Mouse (Mus musculus) neural tube, embryonic 11.5 days (tissue): ENCODE results near the gene Insl6. TPM values are rescaled to one million over a fixed set of nuclear protein-coding genes. Genes with fewer than 3 reads are reported as not detected.

Experiments
- ATAC-seq: fragments of 200-750 bp; cut with Nextera tagmentation; 2 replicates; pipeline ENCODE4 v1.8.0; 2017; ENCODE audit warnings: moderate number of reproducible peaks, mild to moderate bottlenecking, moderate TSS enrichment, moderate library complexity; ENCODE audit not compliant: insufficient read depth, low FRiP score, low TSS enrichment
- DNase-seq: peaks from one replicate; pipeline ENCODE4 v3.0.0-alpha.2; 2015; ENCODE audit warnings: low spot score
- H3K27ac ChIP-seq: fragments of 300-500 bp; sonication (generic); 2 replicates; pipeline ENCODE4 v1.5.1; 2014; ENCODE audit warnings: low read depth, mild to moderate bottlenecking, low read length
- H3K27me3 ChIP-seq: fragments of 300-500 bp; sonication (generic); 2 replicates; pipeline ENCODE4 v1.6.1; 2014; ENCODE audit warnings: mild to moderate bottlenecking, low read length, mixed read lengths; ENCODE audit not compliant: control insufficient read depth, insufficient read depth
- H3K36me3 ChIP-seq: fragments of 300-500 bp; sonication (generic); 2 replicates; pipeline ENCODE4 v1.6.1; 2014; ENCODE audit warnings: mild to moderate bottlenecking, low read length, moderate library complexity, mixed read lengths; ENCODE audit not compliant: control insufficient read depth, insufficient read depth
- H3K4me1 ChIP-seq: fragments of 300-500 bp; sonication (generic); 2 replicates; pipeline ENCODE4 v1.6.1; 2014; ENCODE audit warnings: low read length, mixed read lengths; ENCODE audit not compliant: control insufficient read depth, insufficient read depth
- H3K4me2 ChIP-seq: fragments of 300-500 bp; sonication (generic); 2 replicates; pipeline ENCODE4 v1.6.1; 2014; ENCODE audit warnings: low read depth, mild to moderate bottlenecking, moderate library complexity
- H3K4me3 ChIP-seq: fragments of 300-500 bp; sonication (generic); 2 replicates; pipeline ENCODE4 v1.5.1; 2014; ENCODE audit warnings: low read depth, low read length
- H3K9ac ChIP-seq: fragments of 300-500 bp; sonication (generic); 2 replicates; pipeline ENCODE4 v1.6.1; 2014; ENCODE audit warnings: mild to moderate bottlenecking, low read length
- H3K9me3 ChIP-seq: fragments of 300-500 bp; sonication (generic); 2 replicates; pipeline ENCODE4 v1.6.1; 2016; ENCODE audit warnings: low read length; ENCODE audit not compliant: control insufficient read depth
- whole genome bisulfite sequencing: fragments of 180-500 bp; shearing (Covaris S2); extraction: QIAGEN DNeasy Blood & Tissue Kit; methylation state at CpG from one replicate; pipeline ENCODE4 v1.1.7; 2014; 5-methylcytosine and 5-hydroxymethylcytosine counted together
- polyA plus RNA-seq: library from polyadenylated mRNA; unstranded; fragments of >200 nt; fragmentation: Nextera tagmentation; extraction: Ambion mirVana; gene quantifications from 2 replicates; pipeline ENCODE4 v1.2.1, GENCODE M21; 2014

The Insl6 gene
- polyA plus RNA-seq, 1 experiment from 2014 or later: 6.2 TPM

- H3K9me3 ChIP-seq: no peaks in the 10 kb centered on the region
- peak; percentile 100 for ATAC-seq
- no peaks in the 10 kb centered on the region for H3K36me3 ChIP-seq
- DNase-seq: peak; percentile 90
- no peaks in the 10 kb centered on the region for H3K4me1 ChIP-seq
- H3K4me3 ChIP-seq: peak overlapping the region; percentile 60
- WGBS: 3% methylated on average over 33 of the region's 33 CpGs
- H3K9ac ChIP-seq: peak overlapping the region; percentile 70
- H3K4me2 ChIP-seq: peak overlapping the region; percentile 79
- H3K27ac ChIP-seq: no peak overlapping the region
- no peaks in the 10 kb centered on the region for H3K27me3 ChIP-seq
Measured at GRCm38 (mm10) chr19:29361468-29362130, 36.4 kb upstream of the Insl6 start.

GRCm38 (mm10) chr19:29360251-29360650 is 35.1 kb upstream of the Insl6 start:
- Histone ChIP-seq H3K4me2 (no peak overlapping the region), H3K9ac (no peak overlapping the region), H3K36me3 (no peaks in the 10 kb centered on the region), H3K4me1 (no peaks in the 10 kb centered on the region), H3K27ac (no peak overlapping the region), H3K9me3 (no peaks in the 10 kb centered on the region), H3K27me3 (no peaks in the 10 kb centered on the region), H3K4me3 (no peak overlapping the region)
- no peak for ATAC-seq
- DNase-seq: no peak
- WGBS: 81% methylated on average over 5 of the region's 5 CpGs

- ATAC-seq (no peak), DNase-seq (no peak)
- Histone ChIP-seq H3K27me3 (no peaks in the 10 kb centered on the region), H3K36me3 (no peaks in the 10 kb centered on the region), H3K9me3 (no peaks in the 10 kb centered on the region), H3K27ac (no peak overlapping the region), H3K4me2 (no peak overlapping the region), H3K9ac (no peak overlapping the region), H3K4me3 (no peak overlapping the region), H3K4me1 (no peaks in the 10 kb centered on the region)
- 89% methylated on average over 11 of the region's 11 CpGs for WGBS
Measured at GRCm38 (mm10) chr19:29356281-29356680, 31.1 kb upstream of the Insl6 start.

- peak overlapping the region; percentile 49 for H3K4me2 ChIP-seq
- DNase-seq (peak; percentile 86), ATAC-seq (peak; percentile 68; the same call in 1 of the 2 replicates)
- H3K4me1 ChIP-seq: 0 out of 2 replicates have a peak, but pooled peaks cover 4% of the 10 kb centered on the region
- 8% methylated on average over 20 of the region's 20 CpGs for WGBS
- no peaks in the 10 kb centered on the region for H3K9me3 ChIP-seq
- peak overlapping the region; percentile 21; the same call in 1 of the 2 replicates for H3K4me3 ChIP-seq
- H3K27ac ChIP-seq: no peak overlapping the region
- H3K27me3 ChIP-seq: no peaks in the 10 kb centered on the region
- H3K36me3 ChIP-seq: no peaks in the 10 kb centered on the region
- no peak overlapping the region for H3K9ac ChIP-seq
Measured at GRCm38 (mm10) chr19:29354895-29355877, 30.0 kb upstream of the Insl6 start.

- no peak for DNase-seq
- 28% methylated on average over 5 of the region's 5 CpGs for WGBS
- Histone ChIP-seq H3K36me3 (no peaks in the 10 kb centered on the region), H3K4me3 (no peak overlapping the region), H3K27ac (no peak overlapping the region), H3K4me1 (0 out of 2 replicates have a peak, but pooled peaks cover 4% of the 10 kb centered on the region), H3K9me3 (no peaks in the 10 kb centered on the region), H3K9ac (no peak overlapping the region), H3K27me3 (no peaks in the 10 kb centered on the region), H3K4me2 (no peak overlapping the region)
- ATAC-seq: no peak
Measured at GRCm38 (mm10) chr19:29350991-29351390, 25.8 kb upstream of the Insl6 start.

- Histone ChIP-seq H3K27me3 (no peaks in the 10 kb centered on the region), H3K4me2 (no peak overlapping the region), H3K36me3 (no peaks in the 10 kb centered on the region), H3K9ac (no peak overlapping the region), H3K4me1 (no peaks in the 10 kb centered on the region), H3K27ac (no peak overlapping the region), H3K4me3 (no peak overlapping the region), H3K9me3 (no peaks in the 10 kb centered on the region)
- ATAC-seq (no peak), DNase-seq (no peak)
- WGBS: 82% methylated on average over 6 of the region's 6 CpGs
Measured at GRCm38 (mm10) chr19:29345636-29346035, 20.5 kb upstream of the Insl6 start.

- Histone ChIP-seq H3K4me2 (no peak overlapping the region), H3K4me1 (no peaks in the 10 kb centered on the region), H3K9ac (no peak overlapping the region), H3K9me3 (no peaks in the 10 kb centered on the region), H3K36me3 (no peaks in the 10 kb centered on the region), H3K4me3 (no peak overlapping the region), H3K27me3 (no peaks in the 10 kb centered on the region), H3K27ac (no peak overlapping the region)
- DNase-seq (no peak), ATAC-seq (no peak)
Measured at GRCm38 (mm10) chr19:29344868-29345267, 19.7 kb upstream of the Insl6 start.

- Histone ChIP-seq H3K4me2 (no peak overlapping the region), H3K27me3 (no peaks in the 10 kb centered on the region), H3K4me3 (no peak overlapping the region), H3K4me1 (no peaks in the 10 kb centered on the region), H3K9ac (no peak overlapping the region), H3K36me3 (no peaks in the 10 kb centered on the region), H3K9me3 (no peaks in the 10 kb centered on the region), H3K27ac (no peak overlapping the region)
- WGBS: 85% methylated on average over 6 of the region's 6 CpGs
- no peak for ATAC-seq
- DNase-seq: no peak
Measured at GRCm38 (mm10) chr19:29342281-29342680, 17.1 kb upstream of the Insl6 start.
